Mouse (Mus musculus) cerebral cortex, adult 2 months (tissue): ENCODE results near the gene Fundc1.

Source experiments
- WGBS: fragments of 180-500 bp; shearing (Covaris S2); methylation state at CpG from one replicate; pipeline ENCODE4 v1.1.7; 2018; 5-methylcytosine and 5-hydroxymethylcytosine counted together

The Fundc1 gene

DNA sequence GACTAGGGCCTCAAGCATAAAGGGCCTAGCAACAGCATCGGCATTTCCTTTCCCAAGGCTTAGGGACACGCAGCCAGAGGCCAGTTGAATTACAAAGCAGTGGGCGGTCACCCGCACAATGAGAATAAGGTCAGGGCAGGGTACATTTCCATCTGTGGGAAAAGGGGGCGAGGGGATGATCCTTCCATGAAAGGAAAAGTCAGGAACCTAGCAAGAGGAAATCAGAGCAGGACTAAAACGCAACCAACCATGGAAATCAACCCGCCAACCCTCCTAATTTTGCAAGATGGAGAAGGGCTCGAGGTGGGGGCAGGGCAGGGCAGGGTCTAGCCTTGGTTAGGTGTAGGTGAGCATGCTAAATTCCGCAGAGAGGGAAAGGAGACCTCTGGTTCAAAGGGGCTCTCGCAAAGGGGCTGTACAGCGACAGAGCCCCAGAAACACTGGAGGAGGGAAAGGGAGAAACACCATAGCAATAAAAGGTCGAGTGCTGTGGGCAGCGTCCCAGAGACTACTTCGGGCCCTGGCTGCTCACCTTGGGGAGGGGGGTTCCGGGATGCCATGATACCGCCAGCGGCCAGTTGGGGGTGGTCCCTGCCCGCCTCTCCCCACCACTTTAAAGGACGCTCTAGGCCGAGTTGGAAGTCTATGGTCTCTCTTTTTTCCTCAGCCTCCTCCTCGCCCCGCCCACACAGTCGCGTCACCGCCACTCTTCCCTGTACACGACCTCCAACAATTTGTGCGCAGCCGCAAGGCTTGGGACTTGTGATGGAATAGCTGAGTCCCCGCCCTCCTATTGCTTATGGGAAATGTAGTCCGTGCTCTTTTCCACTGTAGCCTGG is at the start of gene Fundc1:
Gene Fundc1 (minus strand): TSS at position 705 of the 839 bp plus-strand sequence.
- 3% methylated on average over 24 of the region's 30 CpGs for WGBS

DNA sequence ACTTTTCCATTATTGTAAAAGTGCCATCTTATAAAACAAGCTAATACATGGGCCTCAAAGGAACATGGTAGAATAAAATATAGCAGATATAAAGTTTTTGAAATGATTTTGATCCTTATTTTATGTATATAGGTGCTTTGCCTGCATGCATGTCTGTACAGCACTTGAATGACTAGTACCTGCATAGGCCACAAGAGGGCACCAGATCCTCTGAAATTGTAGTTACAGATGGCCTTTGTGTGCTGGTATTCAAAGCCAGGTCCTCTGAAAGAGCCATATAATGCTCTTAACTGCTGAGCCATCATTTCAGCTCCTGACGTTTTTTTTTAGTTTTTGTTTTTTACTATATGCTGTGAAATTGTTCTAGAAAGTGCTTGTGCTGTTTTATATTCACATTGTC is 39.1 kb upstream of the Fundc1 start:
- 83% methylated on average over 1 of the region's 1 CpGs for whole genome bisulfite sequencing

DNA sequence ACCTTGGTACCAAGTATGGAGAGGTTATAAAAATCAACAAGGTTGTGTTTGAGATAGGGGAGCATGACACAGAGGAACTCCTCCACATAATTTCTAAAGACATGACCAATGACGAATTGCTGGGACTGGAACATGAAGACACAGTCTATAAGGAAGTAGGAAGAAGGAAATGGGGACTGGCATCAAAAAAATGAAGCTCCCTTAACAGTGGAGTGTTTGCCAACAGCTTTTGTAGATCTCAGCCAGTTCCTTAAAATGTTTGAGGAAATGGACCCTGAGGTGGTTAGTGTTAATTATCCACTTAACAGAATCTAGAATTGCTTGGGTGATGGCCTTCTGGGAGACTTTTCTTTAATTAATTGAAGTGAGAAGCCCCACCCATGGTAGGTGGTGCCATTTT is 36.6 kb upstream of the Fundc1 start:
- WGBS: 70% methylated on average over 1 of the region's 1 CpGs

DNA sequence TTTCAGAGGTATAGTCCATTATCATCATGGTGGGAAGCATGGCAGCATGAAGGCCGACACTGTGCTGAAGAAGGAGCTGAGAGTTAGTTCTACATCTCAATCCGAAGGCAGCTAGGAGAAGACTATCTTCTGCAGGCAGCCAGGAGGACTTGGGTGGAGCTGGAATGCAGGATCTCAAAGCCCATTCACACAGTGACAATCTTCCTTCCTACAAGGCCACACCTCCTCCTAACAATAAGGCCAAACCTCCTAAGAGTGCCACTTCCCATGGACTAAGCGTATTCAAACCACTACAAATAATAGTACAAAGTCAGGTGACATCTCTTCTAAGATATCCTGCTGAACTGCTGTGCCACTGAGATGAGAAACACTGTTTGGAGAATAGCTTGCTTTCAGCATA is 35.5 kb upstream of the Fundc1 start:
- WGBS: 85% methylated on average over 3 of the region's 3 CpGs

DNA sequence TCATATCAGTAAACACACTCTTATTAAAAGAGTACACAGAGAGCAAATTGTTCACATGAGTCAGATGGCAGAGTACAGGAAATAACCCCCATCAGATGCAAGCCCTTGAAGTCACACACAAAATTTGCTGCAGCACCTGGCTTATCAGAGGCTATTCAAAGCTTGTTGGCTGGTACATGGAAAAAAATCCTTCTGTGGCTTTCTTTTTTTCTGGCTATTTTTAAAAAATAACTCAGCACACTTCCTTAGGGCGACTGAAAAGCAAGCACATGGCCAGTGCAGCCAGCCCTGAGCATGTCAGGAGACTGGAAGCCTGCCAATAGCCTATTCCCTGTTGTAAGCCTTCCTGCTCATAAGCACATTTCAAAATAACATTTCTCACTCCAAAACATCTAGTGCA is 18.6 kb upstream of the Fundc1 start:
- whole genome bisulfite sequencing: 7% methylated on average over 1 of the region's 1 CpGs

DNA sequence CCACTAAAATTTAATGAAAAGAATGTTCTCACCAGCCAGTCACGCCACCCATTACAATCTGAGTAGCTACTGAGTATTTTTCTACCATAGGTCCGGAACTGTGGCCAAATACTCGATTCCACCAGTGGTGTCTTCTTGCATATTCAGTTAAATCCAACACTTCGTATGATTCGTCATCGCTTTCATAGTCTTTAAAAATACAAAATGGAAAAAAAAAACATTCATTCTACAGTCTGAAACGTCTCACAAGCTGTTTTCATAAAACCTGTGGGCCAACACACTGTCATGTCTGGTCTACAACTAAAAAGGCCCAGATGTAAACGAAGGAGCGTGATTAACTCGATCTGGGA is 879 bp downstream of the Fundc1 start:
- 8% methylated on average over 10 of the region's 10 CpGs for WGBS

DNA sequence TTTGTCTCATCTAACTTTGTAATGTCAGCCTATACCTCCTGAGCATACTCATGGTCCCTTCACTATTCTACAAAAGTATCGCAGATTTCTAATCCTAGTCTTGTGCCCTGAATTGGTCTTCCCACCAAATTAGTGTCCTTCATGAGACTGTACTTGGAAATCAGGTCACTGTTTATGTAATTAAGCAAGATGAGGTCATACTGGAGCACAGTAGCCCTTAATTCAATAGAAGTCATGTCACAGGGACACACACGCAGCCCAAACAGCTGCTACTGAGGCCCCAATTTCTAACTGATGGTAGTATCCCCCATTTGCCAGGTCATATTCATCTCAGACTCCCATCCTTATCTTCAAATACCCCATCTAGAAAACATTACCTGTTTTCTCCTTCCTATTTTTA is 3.5 kb downstream of the Fundc1 start:
- 76% methylated on average over 2 of the region's 2 CpGs for WGBS

DNA sequence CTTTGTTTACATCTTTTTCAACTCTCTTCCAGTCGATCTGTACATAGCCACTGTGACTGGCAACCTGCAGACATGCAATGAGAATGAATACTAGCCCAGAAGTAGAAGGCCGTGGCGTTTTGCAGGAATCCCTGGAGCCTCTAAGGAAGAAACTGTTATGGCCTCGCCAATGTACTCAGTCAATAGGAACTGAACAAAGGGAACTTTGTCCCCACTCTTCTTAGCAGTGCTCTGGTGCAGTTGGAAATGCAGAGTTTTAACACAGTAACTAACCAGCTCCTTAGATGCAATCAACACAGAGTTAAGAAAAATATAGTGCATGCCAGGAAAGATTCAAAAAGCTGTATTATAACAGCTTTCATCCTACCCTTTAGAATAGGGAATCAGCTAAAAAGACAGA is 13.4 kb downstream of the Fundc1 start:
- WGBS: 50% methylated on average over 4 of the region's 4 CpGs

DNA sequence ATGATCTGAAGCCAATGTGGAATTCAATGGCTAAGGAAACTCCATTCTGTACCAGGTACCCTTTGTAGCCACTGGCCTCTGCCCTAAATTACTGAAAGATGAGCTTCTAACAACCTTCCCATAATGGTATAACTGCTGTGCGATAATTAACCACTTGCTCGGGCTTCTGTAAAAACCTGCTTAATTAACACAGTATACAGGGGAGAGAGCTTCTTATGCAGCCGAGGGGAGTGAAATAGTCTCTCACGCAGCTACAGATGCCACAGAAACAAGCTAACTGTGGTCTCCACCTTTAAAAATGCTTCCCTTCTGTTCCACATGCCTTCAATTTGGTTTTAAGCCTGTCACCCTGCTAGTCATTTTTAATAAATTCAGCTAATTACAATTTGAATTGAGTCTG is 17.6 kb downstream of the Fundc1 start:
- WGBS: 69% methylated on average over 4 of the region's 4 CpGs

DNA sequence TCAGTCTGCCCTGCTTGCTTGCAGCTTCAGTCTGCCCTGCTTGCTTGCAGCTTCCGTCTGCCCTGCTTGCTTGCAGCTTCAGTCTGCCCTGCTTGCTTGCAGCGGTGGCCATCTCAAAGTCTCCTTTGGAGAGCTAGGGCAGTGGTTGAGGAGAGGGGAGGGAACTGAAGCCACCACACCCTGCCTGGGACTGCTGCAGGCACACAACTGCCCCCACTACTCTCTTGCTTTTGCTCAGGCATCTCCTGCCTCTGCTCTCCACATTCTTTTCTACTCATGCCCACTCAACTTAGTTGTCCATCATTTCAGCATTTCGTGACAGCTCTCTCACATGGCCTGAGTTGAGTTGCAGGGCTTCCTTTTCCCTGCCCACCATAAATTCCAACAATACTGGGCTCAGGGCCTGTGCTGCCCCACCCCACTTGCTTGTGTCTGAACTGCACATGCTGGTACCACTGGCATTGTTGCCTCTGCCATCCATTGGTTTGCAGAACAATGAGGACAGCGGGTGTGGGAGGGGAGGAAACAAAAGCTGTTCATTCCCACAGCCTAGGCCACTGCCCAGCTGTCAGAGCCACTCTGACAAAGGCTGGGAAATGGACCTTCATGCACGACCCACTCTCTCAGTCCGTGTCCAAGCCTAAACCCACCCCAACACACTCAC is 24.9 kb downstream of the Fundc1 start:
- WGBS: 32% methylated on average over 6 of the region's 6 CpGs

DNA sequence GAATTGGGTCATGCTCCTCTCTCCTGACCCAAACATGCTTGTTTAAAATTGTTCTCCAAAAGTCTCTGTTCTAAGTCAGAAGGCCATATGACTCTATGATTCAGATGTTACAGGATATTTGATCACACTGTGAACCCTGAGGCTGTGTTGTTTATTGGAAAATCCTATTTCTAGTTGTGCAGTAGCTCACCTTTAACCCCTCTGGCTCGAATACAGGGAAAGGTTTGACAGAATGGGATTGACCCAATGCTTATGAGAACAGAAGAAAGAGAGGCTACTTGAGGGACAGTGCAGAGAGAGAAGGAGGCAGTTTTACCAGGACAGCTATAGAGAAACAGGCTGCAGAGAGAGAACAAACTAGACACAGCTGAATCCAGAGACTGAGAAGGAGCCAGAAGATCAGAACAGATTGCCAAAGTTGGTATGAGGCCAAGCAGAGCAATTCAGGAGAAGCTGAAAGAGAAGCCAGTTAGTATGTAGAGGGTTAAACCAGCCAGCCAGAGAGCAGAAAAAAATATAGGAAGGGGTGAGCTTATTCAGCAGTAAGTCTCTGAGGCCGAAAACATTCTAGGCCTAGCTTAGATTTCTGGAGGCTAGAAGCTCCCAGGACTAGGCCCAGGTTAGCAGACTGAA is 27.1 kb downstream of the Fundc1 start:
- 36% methylated on average over 2 of the region's 2 CpGs for WGBS

DNA sequence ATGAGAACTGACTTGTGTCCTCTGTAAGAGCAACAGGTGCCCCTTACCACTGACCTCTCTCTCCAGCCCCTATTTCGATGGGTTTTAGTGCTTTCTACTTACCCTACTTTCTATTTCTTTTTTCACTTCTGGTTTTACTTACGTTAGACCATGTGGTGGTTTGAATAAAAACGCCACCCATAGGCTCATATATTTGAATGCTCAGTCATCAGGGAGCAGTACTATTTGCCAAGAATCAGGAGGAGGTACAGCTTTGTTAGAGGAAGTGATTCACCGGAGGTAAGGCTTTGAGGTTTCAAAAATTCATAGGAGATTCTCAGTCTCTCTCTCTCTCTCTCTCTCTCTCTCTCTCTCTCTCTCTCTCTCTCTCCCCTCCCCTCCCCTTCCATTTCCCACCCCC is 34.4 kb downstream of the Fundc1 start:
- WGBS: 86% methylated on average over 4 of the region's 4 CpGs

DNA sequence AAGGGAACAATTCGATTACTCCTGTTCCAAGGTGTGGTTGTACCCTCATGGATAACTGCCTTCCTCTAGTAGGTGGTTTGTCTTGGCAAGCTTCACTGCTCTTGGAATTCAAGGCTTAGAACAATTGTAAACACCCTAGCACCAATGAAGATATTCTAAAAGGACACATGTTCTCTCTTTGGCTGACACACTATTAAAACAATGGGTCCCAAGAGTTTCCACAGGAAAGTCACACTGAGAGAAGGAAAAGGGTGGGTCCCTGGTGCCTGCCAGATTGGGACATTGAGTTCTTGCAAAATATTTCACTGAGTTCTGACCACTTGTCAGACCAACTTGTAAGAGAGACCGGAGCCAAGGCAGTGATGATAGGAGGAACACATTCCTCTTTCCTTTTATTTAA is 45.1 kb downstream of the Fundc1 start:
- WGBS: 85% methylated on average over 2 of the region's 2 CpGs

DNA sequence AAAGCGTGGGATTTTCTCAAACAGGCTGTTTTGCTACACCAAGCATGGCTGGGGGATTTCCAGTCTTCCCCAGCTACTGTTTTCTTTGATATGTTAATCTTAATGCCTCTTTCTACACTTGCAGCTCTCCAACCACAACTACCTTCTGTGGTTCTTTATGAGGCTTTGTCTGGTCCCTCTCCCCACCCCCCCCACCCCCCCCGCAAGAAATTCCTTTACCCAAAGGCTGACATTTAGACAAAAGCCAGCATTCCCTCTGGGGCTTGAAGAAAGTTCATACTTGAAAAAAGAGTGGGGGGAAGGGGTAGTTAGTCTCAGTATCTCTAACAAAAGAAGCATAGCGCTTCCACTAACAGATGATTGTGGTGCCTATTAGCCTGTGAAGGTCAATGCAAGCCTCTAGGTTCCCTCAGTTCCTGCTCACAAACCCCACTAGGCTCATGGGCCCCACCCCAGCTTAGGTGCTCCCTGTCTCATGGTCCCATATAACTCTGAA is 50.9 kb downstream of the Fundc1 start:
- WGBS: 42% methylated on average over 3 of the region's 3 CpGs

DNA sequence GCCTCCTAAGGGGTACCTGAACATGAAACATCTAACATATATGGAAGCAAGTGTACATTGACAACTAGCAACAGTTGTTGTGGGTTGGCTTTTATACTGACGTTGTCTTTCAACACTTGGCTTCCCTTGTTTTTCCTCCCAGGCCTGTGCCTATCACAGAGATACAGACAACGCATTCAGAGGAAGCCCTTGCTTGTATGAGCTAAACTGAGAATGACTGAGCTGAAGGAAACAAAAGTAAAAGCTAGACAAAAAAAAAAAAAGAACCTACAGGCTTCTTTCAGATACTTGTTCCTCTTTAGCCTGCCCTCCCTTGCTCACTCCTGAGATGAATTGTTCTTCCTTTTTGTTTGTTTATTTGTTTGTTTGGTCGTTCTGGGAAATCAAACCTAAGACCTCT is 58.1 kb downstream of the Fundc1 start:
- 51% methylated on average over 3 of the region's 3 CpGs for WGBS

DNA sequence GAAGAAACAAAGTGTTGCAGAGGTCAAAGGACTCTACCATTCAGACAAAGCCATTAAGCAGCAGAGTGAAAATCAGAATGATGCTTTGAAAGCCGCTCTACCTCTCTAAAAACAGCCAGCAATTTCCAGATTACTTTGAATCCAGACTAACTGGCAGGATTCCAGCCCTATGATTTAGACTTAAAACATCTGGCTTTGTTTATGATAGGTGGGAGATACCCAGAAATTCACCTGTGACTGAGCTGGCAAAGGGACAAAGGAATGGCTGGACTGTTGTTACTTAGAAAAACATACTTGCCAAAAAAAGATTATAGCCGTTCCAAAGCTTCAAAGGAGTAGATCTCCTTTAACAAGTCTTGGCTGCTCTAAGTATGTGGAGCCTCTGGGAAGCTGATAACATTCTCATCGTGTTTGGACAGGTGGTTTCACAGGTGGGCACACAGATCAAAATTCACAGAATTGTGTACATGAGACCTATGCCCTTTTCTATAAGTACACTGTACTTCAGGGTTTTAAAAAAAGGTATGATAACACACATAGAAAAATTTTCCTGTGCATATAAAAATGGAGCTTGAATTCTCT is 60.0 kb downstream of the Fundc1 start:
- WGBS: 45% methylated on average over 3 of the region's 3 CpGs
